Mouse (Mus musculus) retina, adult 2 months (tissue): ENCODE data around the gene Pced1a.

ENCODE experiments used
- DNase-seq: peaks from one replicate; pipeline ENCODE4 v3.0.0-alpha.2; 2012; ENCODE audit warnings: low read depth, low spot score

The Pced1a gene

DNA sequence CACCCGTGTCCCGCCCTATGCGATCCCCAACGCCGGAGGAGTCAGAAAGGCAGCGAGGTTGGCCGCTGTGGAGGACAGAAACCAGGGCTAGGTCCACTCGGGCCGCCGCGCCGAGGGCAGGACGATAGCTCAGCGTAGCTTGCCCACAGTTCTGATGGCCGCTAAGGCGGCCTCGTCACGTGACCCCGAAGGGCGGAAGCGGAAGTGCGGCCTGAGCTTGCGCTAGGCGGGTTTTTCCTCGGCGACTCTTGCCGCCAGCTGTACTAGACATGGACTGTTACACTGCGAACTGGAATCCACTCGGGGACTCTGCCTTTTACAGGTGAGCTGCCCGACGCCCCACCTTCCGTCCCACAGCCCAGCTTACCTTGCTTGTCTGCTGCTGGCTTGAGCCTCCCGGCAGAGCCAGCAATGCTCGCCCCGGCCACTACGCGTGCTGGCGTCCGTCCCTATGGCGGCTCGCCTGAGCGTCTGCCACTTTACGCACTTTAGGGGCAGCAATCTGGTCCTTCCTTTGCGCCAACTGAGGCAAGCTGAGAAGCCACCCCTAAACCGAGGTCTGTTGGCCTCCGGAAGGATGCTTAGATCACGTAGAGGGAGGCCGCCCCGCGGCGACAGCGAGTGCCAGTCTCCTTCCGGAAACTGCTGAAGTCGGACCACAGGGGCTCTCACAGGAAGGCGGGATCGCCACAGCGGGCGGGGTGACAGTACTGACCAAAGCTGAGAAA, at the start of gene Pced1a, which contains the start of gene Vps16:
Gene Pced1a, minus strand, starts transcription at position 576 of the 728 bp plus-strand sequence.
Gene Vps16, plus strand, starts transcription at position 214 of the 728 bp plus-strand sequence.
- DNase-seq: peak; percentile 83

DNA sequence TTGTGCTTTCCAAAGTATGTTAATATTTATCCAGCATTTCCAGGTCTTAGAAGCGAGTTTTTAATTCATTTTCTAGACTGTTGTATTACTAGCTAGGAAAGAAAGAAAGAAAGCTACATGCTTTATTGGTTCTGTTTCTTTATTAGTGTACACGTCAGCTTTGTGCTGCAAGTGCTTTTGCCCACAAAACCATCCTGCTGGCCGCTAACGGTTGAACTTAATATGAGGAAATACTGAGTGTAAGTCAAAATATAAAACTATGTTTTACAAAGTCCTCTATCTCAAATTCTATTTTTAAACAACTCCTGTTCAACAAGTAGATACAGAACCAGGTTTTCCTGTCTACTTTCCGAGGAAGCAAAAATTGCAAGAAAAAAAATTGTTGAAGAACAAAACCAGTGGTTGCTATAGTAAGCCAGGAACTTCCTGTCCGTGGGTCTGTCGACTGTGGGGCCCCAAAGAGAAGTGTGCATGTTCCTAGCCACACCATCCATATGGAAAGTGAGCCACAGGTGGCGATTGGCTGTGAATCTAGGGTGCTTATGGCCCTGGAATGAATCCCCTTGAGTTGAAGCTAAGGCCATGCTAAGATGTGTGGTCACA, 48.5 kb upstream of the Pced1a start:
- no peak for DNase-seq

DNA sequence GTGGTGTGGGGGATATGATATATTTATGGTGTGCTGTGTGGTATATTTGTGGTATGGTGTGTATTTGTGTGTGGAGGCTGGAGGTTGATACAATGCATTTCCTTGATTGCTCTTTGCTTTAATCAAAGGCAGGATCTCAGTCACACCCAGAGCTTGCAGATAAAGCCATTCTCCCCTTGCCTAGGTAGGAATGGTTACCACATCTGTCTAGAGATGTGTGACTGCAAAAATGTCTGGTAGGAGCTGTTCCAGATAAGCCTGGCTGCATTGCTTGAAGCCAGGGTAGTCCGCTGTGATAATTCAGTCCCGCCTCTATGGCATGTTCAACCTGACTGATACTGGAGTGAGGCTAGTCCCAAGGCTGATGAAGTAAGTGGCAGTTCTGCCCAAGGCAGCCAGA, 45.4 kb upstream of the Pced1a start:
- no peak for DNase-seq

DNA sequence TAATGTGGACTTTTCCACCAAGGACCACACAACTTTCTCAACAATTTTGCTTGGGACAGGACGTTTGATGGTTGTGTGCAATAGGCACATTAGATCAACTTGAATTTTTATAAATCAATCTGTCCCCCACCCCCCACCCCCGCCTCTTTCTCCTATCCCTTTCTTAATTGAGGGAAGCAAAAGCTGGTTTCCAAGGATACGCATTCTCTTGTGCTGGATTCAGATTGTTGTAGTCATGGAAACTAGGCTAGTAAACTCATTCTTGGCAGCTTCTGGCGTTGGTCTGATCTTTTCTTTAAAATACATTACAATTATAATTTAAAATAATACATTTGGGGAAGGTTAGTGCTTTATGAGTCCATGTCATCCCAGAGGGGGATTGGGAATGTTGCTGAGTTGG, 44.9 kb upstream of the Pced1a start:
- no peak for DNase-seq

DNA sequence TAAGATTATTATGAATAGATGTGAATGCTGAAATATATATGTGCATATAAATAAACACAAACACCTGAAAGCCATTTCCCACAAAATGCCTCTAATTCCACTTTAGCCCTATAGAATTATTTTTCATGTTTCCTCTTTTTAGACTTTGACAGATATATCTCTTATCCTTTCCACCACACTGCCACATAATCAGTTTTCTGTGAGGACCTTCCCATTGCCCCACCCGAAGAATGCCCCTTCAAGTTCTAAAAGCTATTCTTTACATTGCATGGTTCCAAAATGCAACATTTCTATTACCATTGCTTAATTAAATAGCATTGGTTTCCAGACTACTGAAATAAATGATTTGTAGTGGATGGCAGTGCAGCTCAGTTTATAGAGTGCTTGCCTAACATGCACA, 41.9 kb upstream of the Pced1a start:
- DNase-seq: no peak

DNA sequence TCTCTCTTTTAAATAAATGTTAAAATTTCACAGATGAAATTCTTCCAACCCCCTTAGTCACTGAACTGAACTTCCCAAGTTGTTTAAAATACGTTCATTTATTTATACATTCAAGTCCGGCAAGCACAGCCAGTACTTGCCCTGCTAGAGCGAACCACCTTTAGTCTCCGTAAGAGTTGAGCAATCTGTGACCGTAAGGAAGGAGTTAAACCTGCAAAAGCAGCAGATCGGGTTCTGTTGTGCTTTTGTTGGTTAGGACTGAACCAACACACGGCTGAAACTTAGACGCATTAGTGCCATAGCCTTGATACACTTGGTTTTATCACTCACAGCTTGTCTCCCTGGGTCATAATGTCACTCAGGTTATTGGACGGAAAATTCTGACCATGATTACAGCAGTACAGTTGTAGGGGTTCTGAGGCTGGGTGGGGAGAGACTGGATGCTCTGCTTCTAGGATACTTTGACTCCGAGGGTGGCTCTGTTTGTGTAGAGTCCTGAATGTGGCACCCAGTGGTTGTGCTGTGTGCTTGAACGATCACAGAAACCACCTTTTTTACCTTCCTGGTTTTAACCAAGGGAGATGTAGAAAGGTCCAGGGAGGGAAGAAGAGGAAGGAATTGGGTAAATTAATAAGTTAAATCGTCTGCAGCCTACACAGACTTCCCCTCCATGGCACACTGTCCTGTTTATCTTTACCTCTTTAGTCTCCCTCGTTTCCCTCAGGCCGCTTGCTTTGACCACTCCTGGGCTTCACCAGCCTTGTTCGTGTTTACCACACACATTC, 37.0 kb upstream of the Pced1a start:
- no peak for DNase-seq

DNA sequence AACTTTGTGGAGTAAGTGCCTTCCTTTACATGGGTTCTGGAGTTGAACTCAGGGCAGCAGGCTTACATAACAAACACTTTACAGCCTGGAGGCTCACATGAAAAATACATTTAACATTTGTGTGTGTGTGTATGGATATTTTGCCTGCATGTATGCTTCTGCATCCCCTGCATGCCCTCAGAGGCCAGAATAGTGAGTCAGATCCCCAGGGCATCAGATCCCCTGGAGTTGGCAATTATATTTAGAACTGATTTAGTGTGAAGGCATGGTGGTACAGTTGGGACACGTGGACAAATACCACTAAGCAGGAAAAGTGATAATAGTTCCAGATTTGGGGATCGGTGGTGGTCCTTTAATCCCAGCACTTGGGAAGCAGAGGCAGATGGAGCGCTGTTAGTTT, 35.1 kb upstream of the Pced1a start:
- DNase-seq: no peak

DNA sequence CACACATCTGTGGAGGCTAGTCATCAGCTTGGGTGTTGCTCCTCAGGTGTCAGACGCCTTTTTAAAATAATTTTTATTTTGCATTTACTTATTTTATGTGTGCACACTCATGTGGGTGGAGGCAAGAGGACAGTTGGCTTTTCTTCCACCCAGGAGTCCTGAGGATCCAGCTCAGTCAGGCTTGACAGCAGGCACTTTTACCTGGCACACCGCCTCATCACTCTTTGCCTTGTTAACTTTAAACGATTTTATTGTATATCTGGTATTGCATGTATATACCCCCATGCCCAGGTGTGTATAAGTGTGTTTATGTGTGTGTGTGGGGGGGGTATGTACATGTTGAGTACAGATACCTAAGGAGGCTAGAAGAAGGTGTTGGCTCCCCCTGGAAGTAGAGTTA, 33.4 kb upstream of the Pced1a start:
- DNase-seq: no peak

DNA sequence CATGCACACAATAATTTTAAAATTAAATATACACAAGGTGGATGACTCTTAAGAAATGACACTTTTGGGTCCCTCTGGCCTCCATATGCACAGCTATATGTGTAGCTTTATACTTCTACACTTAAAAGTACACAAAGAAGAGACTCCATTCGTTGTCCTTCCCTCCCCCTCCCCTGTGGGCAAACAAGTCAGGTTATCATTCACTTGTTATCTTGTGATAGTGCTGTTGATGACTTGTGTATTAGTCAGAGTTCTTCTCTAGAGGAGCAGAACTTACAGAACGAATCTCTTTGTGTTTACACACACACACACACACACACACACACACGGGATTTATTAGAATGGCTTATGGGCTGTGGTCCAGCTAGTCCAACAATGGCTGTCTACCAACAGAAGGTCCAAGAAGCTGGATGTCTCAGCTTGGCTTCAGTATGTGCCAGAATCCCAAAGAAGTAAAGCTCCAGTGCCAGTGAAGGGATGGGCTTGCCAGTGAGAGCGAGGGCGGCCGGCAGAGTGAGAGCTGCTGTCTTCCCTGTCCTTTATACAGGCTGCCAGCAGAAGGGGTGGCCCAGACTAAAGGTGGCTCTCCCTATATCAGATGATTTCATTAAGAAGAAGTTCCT, 30.4 kb upstream of the Pced1a start:
- DNase-seq: no peak

DNA sequence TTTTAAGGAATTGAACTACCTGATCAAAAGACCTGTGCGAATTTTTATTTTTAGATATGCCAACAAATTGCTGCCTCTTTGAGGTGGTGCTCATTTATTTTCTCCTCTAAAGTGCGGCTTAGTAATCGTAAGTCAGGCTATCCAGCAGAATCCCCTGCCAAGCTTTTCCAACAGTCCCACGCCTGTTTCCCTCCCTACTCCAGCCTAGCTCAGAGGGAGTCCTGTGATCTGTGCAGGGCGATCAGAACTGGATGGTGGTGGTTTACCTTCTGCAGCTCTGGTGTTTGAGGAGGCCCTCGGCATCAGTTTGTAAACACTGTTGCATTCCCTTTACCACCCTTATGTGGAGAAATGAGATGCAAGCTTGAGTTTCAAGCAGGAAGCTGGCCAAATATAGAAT, 28.9 kb upstream of the Pced1a start:
- no peak for DNase-seq

DNA sequence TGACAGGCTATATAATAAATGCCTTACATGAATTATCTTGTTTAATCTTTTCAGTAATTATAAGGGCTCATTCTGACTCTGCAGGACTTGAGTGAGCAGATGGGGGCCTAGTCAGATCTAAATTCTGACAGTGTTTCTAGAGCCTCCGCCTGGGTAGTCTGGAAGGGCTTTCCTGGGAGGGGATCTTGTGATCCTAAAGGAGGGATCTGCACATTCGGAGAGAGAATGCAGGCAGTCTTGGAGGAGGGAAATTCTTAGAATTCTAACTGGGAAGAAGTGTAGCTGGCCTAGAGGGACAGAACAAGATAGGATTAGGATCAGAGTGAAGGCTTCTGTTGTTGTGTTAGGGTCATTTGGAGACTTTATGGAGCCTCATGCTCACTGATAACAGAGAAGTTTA, 27.8 kb upstream of the Pced1a start:
- DNase-seq: no peak

DNA sequence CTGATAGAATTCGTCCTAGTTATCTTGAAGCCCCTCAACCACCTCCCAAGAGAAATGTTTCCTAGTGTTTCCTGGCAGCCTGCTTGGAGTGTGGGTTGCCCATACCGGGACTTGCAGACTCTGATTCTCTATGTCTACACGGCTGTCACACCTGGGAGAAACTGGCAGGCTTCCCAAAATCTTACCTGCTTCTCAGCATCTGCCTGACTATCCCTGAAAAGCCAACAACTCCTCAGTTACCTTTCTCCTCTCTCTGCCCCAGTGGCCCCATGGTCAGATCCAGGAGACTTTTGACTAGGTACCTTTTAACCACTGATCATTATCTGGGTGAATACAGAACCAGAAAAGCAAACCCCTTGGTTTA, 27.2 kb upstream of the Pced1a start:
- no peak for DNase-seq

DNA sequence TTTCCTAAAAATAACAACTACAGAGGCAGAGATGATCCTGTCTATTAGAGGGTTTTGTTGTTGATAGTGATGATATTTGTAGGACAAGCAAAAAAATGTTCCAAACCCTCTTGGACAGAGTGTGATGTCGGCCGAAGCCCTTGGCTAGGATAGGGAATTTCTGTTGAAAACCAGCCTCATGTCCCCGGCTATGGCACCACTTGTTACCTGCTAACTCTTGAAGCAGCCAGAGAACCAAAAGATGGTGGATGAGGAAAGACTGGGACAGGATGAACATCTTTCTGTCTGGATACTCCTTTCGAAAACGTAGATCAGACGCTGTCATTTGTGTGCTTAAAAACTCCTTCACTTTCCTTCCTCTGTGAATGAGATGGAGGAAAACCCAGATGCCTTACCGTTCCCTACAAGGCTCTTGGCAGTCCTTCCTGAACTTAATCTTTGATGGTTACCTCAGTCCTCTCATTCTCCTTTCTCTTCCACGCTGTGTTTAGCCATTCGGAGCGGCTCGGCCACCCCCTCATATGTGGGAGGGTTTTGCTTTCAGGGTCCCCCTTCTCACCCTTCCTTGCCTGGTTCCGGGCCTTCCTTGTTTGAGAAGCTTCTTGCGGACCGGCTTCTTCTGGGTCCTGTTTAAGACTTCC, 26.7 kb upstream of the Pced1a start:
- DNase-seq: no peak

DNA sequence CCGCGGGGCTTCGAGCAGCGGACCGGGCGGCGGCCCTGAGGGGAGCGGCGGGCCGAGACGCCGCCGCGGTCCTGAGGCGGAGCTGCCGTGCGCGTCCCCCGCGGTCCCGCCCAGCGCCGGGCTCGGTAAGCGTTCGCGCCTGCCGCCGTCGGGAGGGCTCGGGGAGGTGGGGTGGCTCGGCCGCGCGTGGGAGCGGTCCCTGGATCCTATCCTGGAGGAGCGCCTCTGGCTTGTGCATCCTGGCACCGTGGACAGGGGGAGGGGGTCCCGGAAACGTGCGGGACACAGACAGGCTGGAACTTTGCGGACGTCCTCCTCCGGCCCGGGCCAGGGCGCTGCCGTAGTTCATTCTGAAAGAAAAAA, 25.9 kb upstream of the Pced1a start:
- peak; percentile 50 for DNase-seq

DNA sequence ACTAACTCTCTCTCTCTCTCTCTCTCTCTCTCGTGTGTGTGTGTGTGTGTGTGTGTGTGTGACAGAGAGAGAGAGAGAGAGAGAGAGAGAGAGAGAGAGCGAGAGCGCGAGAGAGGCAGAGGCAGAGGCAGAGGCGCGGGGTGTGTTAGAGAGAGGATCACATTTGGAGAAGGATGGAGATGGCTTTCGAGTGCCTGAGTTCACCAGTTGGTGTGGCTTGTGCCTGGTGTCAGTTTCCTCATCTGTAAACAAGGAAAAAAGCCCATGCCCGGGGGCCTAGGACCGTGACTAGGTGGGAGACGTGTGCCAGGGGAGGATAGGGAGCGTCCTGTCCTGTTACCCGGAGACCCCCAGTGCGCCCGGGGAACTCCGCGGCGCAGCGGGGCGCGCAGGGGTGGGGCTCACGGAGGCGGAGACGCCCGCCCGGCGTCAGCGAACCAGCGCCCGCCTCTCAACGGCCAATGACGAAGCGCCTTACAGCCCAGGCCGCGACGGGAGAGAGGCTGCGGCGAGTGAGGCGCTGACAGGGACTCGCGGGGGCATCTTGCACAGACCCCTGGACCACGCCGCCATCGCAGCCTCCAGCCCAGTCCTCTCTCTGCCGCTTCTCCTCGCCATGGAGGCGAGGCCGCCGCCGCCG, 25.4 kb upstream of the Pced1a start, which contains the start of gene Ptpra:
Gene Ptpra, plus strand, starts transcription at position 485 of the 640 bp plus-strand sequence.
- peak; percentile 71 for DNase-seq

DNA sequence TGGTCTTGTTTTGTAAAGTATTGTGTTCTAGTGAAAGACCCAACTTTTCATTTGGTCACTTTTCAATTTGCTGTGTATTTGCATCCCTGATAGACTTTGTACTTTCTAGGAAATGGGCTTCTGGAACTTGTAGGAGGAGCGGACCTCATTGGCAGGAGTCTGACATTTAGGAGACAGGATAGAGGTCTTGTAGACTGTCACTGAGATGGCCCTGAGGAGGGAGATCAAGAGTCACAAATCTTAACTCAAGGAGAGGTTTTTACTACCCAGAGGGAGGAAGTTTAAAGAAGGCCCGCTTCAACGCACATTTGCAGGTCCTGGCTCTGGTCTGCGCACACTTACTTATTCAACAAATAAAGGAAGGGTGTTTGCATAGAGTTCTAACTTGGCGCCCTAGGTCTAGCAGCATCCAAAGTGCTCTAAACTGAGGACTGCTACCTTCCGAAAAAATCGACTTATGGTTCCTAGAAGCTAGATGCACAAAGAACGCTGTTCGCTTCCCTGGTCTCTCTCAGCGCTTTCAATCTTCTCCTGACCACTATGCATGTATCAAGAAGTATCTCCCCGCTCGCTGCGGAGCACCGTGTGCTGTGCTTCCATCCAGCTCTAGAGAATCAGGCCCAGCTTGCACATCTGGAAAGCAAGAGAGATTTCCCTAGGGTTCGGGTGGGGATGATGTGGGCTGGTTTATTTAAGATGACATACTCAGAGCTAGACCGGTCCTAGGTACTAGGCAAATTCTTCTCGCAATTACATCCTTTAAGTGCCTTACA, 24.7 kb upstream of the Pced1a start:
- DNase-seq: no peak

DNA sequence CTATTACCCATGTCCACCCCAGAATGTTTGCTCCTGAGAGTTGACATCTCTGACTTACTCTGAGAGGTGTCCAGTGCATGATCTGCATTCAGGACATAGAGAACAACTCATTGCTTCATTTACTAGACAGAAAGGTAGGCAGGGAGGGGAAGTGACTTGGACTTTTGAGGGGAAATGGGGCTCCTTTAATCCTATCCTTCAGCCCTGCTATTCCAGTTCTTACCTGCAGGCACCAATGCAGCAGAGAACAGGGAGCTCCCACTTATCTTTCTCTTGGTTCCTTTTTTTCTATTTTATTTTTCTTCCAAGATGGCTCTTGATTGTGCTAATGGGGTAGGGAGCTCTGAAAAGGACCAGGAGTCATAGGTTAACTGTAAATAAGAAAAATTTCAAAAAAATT, 23.9 kb upstream of the Pced1a start:
- no peak for DNase-seq

DNA sequence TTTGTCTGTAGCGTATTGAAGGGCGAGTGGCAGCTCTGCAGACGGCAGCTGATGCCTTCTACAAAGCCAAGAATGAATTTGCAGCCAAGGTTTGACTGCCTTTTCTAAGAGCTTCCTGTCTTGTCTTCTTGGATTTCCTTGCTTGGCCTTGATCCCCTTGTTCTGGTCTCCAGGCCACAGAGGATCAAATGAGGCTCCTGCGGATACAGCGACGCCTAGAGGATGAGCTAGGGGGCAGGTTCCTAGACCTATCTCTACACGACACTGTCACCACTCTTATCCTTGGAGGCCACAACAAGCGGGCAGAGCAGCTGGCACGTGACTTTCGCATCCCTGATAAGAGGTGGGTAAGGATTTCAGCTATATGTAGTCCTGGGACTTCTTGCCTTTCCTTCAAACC, 17.7 kb upstream of the Pced1a start:
- DNase-seq: no peak

DNA sequence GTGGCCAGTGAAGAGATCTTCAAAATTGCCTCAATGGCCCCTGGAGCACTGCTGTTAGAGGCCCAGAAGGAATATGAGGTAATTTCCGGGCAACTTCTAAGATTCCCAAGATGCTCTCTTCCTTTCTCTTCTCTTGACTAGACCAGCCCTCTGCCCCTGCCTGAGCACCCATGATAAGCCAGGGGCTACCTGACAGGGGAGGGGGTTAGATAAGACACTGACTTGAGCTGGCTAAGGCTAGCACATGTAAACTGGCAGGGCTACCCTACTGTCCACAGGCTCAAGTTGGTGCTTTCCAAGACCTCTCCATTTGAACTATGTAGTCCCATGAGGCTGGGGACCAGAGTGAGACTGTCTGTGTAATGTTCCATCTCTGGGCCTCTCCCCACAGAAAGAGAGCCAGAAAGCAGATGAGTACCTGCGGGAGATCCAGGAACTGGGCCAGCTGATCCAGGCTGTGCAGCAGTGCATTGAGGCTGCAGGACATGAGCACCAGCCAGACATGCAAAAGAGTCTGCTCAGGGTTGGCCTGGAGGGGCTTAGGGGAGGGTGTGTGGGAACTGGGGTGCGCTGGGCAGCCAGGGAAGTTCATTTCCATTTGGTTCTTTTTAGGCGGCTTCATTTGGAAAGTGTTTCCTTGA, 15.5 kb upstream of the Pced1a start:
- no peak for DNase-seq

DNA sequence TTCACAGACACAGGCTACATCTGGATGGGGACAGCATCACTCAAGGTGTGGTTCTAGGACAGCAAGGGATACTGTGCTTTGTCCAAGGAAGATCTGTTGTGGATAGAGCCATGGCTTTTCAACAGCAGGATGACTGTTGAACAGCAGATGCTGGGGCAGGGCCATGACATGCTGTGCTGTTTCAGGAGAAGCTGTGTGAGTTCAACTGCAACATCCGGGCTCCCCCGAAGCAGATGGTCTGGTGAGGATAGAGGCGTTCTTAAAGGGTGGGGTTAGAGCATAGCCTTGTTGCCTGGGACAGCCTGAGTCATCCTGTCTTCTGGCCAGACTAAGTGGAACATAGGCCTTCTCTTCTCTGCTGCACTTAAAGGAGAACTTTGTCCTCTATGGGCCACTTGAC, 14.4 kb upstream of the Pced1a start:
- DNase-seq: no peak
